Mouse (Mus musculus) urinary bladder, postnatal 14 days (tissue): Measurements from ENCODE around the gene Ube2b.

ENCODE experiments used
- DNase-seq: peaks from one replicate; pipeline ENCODE4 v3.0.0; 2021; ENCODE audit warnings: low spot score

Gene Ube2b

GRCm38 (mm10) chr11:51967443-51968401 lies 32.8 kb downstream of the Ube2b start, which contains the start of gene Cdkn2aipnl:
TSS of gene Cdkn2aipnl (plus strand) at chr11:51967661.
- peak; percentile 97 for DNase-seq

GRCm38 (mm10) chr11:51966651-51967050 lies 33.9 kb downstream of the Ube2b start:
- no peak for DNase-seq

GRCm38 (mm10) chr11:51962277-51962676 lies 38.3 kb downstream of the Ube2b start:
- no peak for DNase-seq

DNA sequence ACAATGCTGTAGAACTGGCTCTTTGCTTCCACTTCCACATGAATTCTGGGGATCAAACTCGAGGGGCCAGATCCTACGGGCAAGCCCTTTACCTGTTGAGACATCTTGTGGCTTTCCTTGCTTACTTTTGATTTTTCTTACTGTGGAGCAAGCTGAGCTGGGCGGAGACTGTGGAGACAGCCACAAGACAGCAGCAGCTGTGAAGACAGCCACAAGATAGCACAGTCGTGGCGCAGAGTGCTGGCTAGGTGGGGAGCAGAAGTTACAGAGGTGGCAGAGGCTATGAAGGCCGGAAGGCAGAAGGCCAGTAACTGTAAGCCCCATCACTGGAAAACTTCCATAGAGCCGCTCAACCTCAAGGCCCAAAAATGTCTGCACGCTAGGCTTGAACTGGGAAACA lies 38.8 kb downstream of the Ube2b start:
- no peak for DNase-seq

GRCm38 (mm10) chr11:51960967-51961471 lies 39.5 kb downstream of the Ube2b start:
- DNase-seq, result no peak

DNA sequence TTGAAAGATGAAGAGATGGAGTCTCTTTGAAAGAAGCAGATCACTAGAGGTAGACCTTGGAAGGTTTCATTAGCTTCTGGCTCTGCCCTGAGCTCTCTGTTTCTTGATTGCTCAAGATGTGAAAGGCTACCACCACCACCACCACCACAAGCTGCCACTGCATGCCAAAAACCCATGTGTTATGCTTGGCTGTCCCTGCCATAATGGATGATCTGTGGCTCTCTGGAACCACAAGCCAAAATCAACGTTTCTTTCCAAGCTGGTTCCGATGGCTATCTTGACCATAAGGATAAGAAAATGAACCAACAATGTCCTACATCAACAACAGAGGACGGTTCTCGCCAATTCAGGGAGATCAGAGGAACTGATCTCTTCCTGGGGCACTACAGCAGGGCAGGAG lies 40.5 kb downstream of the Ube2b start:
- no peak for DNase-seq

- no peak for DNase-seq
Measured at GRCm38 (mm10) chr11:51959511-51959910, 41.1 kb downstream of the Ube2b start.

DNA sequence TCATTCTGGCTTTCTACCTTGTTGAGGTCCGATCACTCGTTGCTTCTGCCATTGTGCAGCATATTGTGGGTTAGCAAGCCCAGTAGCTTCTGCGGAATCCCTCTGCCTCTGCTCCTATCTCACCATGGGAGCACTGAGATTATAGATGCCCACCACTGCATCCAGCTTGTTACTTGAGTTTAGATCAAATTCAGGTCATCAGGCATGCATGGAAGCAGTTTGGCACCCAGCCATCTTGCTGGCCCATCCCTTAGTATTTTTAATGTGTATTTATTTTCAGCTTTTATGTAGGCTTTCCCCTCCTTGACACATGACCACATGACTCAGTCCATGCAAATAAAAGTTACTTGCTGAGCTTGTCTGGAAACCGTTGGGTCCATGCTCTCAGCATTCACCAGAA lies 42.8 kb downstream of the Ube2b start:
- DNase-seq, result peak; percentile 53

DNA sequence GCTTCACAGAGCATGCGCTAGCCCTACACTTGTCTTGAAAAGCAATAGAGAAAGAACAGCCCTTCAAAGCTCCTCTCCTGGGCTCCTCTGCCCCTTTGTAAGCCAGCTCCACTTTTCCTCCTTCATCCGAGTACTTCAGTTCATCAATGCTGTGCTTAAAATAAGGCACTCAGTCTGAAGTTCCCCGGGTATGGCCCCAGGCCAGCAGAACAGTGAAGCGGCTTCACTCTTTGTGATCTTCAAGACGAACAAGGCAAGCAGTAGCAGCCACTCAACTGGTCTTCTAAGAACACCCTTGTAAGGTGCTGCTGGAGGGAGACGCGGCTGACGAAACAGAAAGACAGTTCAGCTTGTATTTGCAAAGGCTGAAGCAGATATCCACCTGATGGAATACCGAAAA lies 44.5 kb downstream of the Ube2b start:
- no peak for DNase-seq

- no peak for DNase-seq
Measured at GRCm38 (mm10) chr11:51951861-51952420, 48.6 kb downstream of the Ube2b start.

GRCm38 (mm10) chr11:51949919-51950318 lies 50.6 kb downstream of the Ube2b start:
- no peak for DNase-seq

DNA sequence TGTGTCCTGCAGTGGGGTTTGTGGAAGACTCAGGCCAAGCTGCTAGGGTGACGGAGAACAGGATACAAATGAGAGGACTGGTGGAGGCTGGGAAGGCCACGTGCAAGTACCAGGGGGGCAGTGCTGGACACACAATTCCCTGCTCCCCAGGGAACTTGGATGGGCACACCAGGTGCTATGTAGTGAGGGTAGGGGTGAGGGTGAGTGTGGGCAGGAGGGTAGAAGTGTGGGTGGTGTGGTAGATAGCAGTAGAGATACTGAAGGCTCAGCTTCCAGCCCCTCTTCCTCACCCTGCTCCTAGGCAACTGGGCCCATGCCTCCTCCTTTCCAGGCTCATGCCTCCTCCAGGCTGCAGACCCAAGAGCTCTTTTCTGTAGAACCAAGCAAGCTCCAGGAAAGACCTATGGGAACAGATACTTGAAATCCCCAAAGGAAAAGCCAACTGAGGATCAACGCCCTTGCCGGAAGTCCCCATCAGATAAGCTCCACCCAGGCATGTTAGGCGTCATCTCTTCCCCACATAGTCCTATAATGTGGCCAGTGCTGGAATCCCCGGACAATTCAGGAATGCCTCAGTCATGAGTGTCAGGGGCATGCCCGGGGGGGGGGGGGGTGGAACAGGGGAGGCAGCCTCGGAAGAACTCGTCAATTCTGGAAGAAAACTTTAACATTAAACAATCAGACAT lies 51.3 kb downstream of the Ube2b start:
- no peak for DNase-seq

DNA sequence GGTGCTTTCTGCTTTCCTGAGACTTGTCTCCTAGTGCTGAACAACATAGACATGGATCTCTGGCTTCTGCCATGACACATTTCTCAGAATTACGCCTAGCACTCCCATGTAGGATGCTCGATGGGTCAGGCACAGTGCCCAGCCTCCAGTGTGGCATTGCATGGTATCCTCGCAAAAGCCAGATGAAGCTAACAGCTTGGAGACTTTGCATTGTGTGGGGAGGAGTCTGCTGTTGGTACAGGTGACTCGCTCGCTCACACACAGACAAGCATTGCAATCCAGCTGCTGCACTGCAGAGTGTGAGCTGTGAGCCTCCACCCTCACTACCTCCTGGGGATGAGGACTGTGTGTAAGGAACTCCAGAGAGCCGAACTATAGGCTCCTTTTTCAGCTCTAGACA lies 54.4 kb downstream of the Ube2b start:
- DNase-seq, result no peak

- DNase-seq, result no peak
Measured at GRCm38 (mm10) chr11:51945548-51945947, 55.0 kb downstream of the Ube2b start.

DNA sequence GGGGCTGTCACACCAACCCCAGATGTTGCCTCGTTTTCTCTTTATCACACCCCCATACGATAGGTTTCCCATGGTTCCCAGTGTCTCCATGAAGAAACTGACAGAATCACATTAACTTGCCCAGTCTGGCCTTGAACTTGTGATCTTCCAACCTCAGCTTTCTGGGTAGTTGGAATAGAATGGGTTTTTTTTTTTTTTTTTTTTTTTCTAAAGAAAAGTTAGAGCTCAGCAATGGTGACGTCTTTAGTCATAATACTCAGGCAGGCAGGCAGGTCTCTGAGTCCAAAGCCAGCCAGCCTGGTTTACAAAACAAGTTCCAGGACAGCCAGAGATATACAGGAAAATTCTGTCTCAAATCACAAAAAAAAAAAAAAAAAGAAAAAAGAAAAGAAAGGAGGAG lies 56.3 kb downstream of the Ube2b start:
- no peak for DNase-seq

DNA sequence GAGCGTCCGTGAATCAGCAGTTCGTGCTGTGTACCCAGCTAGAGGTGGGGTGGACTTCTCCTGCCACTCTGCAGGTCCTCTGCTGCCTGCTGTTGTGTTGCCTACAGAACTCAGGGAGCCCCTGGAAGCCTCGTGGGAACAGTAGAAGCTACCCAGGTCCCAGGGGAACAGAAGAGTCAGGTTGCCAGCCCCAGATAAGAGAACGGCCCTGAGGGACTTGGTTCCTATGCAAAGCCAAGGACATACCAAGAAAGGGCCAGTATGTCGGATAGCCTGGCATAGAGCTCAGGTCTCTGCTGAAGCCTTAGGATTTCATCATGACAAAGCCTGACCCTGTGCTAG lies 57.1 kb downstream of the Ube2b start:
- no peak for DNase-seq

DNA sequence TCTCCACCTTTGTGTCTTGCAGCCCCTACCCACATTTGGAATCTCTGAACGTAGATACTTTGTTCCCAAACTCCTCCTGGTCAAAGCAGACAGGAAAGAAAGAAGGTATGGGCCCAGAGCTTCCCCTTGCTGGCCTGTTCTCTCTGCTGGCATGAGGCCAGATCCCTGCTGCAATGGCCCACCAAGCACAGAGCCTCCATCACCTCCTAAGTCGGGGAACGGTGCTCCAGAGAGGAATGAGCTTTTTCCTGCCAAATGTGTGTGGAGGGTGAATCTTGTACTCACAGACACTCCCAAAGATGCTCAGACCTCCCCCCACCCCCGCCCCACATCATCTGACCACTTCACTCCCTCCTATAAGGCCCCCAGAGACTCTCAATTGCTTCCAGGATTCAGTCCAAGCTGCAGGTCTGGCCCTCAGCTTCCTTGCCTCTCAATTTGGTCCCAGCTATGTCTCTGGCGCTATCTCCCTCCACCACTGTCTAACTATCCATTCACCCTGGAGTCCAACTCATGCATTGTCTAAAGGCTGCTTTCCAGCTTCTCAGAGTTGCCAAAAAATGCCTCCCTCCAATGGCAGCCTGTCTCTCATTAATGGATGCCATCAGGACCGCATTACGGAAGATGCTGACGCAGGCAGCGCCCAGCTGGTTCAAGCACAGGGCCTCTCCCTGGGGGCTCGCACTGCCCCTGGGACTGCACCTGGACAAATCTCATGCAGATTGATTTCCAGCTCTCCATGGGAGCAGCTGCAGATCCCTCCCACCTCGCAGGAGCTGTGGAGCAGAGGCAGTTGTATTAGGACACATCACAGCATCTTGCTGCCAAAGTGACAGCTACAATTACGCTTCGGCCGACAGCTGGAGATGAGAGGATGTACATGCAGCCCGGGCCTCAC lies 57.7 kb downstream of the Ube2b start:
- no peak for DNase-seq

- DNase-seq, result peak; percentile 58
Measured at GRCm38 (mm10) chr11:51940511-51940955, 60.0 kb downstream of the Ube2b start.

DNA sequence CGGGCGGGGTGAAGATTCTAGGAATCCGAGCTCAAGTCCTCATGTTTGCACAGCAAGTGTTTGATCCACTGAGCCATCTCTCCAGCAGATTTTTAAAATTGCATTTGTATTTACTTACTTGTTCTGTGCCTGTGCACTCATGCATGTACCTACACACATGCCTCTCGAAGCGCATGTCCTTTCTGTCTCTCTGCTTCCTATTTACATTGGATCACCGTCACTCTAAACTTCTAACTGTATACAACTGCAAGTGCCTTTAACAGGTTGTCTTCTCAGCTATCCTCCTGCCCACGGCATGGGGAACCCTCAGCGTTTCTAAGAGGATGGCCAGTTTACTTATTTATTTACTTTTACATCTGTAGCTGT lies 61.0 kb downstream of the Ube2b start:
- no peak for DNase-seq

DNA sequence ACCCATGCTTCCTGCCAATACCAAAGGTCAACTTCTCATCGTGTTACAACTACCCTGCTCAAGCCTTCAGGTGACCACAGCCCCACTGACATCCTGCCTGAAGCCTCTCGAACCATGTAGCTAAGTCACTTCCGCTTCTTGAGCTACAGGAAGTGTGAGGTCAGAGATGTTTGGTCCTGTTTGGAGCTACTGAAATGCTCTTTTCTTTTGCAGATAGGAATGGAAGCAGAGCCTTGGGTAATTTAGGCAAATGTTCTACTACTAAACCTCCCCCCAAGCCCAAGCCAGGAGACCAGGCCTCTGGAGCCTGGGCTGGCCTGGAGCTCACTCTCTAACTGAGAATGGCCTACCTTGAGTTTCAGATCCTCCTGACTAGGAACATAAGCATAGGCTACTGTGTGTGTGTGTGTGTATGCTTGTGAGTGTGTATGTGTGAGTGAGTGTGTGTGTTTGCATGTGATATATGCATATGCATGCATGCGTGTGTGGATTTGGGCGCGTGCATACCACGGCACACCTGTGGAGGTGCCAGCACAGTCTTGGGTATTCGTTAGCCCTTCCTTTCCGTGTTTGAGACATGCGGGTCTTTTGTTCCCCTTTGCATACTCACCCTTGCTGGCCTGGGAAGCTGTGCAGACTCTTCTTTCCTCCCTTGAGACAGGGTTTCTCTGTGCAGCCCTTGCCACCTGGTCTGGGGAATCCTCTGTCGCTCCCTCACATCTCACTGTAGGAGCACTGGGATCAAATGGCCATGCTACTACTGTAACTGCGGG lies 61.6 kb downstream of the Ube2b start:
- no peak for DNase-seq

DNA sequence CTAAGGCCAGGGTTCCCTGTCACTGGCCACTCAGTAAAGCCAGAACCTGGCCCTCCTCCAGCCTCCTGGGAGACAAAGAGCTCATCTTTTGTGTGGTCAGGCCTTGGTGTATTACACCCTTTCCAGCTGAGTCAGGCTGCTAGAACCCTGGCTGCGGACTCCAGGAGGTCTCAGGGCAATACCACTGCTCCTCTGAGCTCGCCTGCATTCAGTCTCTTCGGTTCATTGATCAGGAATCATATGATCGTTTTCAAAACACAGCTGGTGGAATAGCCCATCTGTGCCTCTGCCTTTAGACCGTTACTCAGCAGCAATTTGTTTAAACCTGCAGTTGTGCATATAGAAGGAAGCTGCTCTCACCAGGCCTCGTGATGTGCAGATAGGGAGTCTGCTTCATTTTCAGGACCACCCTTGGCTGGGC lies 63.2 kb downstream of the Ube2b start:
- DNase-seq, result no peak
